Mouse (Mus musculus) testis, adult 2 months (tissue): ENCODE data around the gene Klhl20. TPM values are rescaled to one million over a fixed set of nuclear protein-coding genes. Genes with fewer than 3 reads are reported as not detected.
A peak's percentile ranks its signal among the peaks of the same experiment; 100 is the strongest.

Experiments
- H3K27ac ChIP-seq: fragments of 200-500 bp; 2 replicates; pipeline ENCODE4 v1.5.1; 2012; ENCODE audit warnings: low read depth, low read length; ENCODE audit not compliant: control insufficient read depth, insufficient read depth
- H3K27me3 ChIP-seq: fragments of 200-500 bp; 2 replicates; pipeline ENCODE4 v1.6.1; 2012; ENCODE audit warnings: mild to moderate bottlenecking, low read length, moderate library complexity; ENCODE audit not compliant: control insufficient read depth, insufficient read depth
- H3K36me3 ChIP-seq: fragments of 200-500 bp; 2 replicates; pipeline ENCODE4 v1.6.1; 2012; ENCODE audit warnings: mild to moderate bottlenecking, low read length; ENCODE audit not compliant: control insufficient read depth, insufficient read depth
- H3K4me1 ChIP-seq: fragments of 200-500 bp; 2 replicates; pipeline ENCODE4 v1.6.1; 2012; ENCODE audit warnings: low read length; ENCODE audit not compliant: control insufficient read depth, insufficient read depth
- H3K4me3 ChIP-seq: fragments of 200-500 bp; 2 replicates; pipeline ENCODE4 v1.5.1; 2012; ENCODE audit warnings: low read depth, mild to moderate bottlenecking, low read length, moderate library complexity, mixed read lengths; ENCODE audit not compliant: control insufficient read depth
- CTCF ChIP-seq: fragments of 200-500 bp; IDR thresholded peaks from 2 replicates; pipeline ENCODE4 v1.5.1; 2012; ENCODE audit warnings: low read depth, mild to moderate bottlenecking, inconsistent platforms, low read length, moderate library complexity; ENCODE audit not compliant: control insufficient read depth, insufficient read depth, insufficient replicate concordance
- POLR2A ChIP-seq: fragments of 200-500 bp; IDR thresholded peaks from 2 replicates; pipeline ENCODE4 v1.6.1; 2012; ENCODE audit warnings: low read depth, mild to moderate bottlenecking, inconsistent platforms, low read length, moderate library complexity; ENCODE audit not compliant: control insufficient read depth
- polyA plus RNA-seq: library from polyadenylated mRNA; depleted of rRNA; stranded (reverse); fragments of >200 nt; gene quantifications from 2 replicates; pipeline ENCODE4 v1.2.3, GENCODE M21; 2012; rRNA removed

The Klhl20 gene
- polyA plus RNA-seq = 4.4 and 6.1 TPM in 2 replicates

DNA sequence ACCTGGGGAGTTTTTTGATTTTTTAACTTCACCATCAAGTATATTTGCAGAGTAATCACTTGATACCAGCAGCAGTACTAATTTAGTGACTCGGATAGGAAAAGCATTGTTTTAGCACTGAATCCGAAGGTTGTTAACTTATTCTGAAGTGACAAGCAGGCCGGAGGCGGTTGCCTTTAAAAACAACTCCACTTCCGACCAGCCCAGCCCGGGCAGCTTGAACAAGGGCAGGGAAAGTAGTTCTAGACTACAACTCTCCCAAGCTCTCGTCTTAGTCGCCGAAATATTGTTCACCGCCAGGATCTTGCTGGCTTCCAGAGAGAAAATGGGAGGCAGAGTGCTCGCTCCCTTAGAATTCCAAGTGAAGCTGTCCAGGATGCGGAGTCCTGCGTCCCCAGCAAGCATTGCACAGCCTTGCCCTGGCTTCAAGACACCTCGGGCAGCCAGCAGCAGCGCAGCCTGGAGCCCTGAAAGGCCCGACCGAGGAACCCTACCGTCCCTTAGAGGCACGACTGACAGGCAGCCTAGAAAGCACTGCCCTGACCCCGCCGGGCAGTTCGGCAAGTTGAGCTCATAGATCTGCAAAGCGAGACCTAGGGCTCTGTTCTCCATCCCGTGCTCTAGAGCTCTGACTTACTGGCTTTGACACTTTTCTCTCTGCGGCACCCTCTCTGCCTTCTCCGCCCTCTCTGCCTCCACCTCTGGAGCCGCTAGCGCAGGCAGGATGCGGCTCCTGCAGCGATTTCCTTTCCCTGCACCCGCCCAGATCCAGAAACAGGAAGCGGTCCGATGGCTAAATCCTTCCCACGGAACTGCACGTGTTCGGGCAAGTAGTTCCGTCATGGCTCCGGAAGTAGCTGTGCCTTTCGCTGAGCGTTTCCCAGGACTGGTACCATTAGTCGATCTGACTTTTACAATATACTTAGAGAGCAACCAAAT is at the start of gene Klhl20:
Gene Klhl20 (minus strand): TSS at position 786 of the 939 bp plus-strand sequence.
- TF ChIP-seq POLR2A = peak; percentile 77
- no peak for TF ChIP-seq CTCF
- H3K27ac ChIP-seq = peak within 1 kb of the TSS; percentile 37; the same call in 1 of the 2 replicates
- H3K36me3 ChIP-seq = no peaks in the 10 kb centered on the region
- no peaks in the 10 kb centered on the region for H3K27me3 ChIP-seq
- no peaks in the 10 kb centered on the region for H3K4me1 ChIP-seq
- peak within 1 kb of the TSS; percentile 94 for H3K4me3 ChIP-seq

DNA sequence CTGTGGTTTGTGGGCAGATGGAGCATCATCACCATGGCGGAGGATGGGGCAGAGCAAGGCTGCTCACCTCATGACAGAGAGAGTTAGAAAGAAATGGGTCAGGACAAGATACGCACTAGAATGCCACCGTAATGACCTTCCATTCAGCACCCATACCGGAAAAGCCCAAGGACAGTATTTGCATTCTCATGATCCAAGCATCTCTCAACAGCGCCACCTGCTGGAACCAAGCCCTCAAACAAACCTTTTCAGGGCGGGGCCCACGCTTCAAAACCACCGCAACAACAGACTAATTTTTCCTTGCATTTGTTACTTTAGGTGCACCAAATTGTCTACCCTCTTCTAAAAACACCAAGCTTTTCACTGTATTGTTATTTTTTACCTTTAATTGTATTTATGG is 49.4 kb upstream of the Klhl20 start:
- no peaks in the 10 kb centered on the region for H3K36me3 ChIP-seq

DNA sequence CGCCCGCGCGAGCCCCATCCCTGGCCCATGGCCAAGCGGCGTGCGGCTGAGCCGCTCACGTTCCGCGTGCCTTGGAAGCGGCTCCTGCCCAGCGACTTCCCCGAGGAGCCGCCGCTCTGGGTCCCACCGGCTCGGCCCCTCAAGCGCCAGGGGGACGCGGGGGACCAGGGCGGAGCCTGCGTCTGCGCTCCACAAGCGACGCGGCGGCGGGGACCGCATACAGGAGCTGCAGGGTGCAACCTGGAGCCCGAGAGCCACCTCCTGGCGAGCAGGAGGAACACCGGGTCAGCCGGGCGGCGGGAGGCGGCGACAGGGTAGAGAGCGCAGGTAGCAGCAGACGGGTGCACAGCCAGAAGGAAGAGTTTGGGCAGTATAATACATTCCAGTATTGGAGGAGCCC is 39.3 kb upstream of the Klhl20 start:
- TF ChIP-seq POLR2A = no peak
- peak; percentile 50; the same call in 1 of the 2 replicates for TF ChIP-seq CTCF
- H3K27me3 ChIP-seq = no peaks in the 10 kb centered on the region
- H3K27ac ChIP-seq = no peak overlapping the region
- peak overlapping the region; percentile 70 for H3K4me3 ChIP-seq
- no peaks in the 10 kb centered on the region for H3K36me3 ChIP-seq
- no peaks in the 10 kb centered on the region for H3K4me1 ChIP-seq

More for the DNA sequence above, 49.4 kb upstream of the Klhl20 start:
- peak overlapping the region; percentile 53 for H3K4me3 ChIP-seq
- H3K4me1 ChIP-seq = peaks cover 4% of the 10 kb centered on the region
- H3K27ac ChIP-seq = no peak overlapping the region
- TF ChIP-seq CTCF (peak; percentile 70), POLR2A (no peak)
- H3K27me3 ChIP-seq = no peaks in the 10 kb centered on the region

DNA sequence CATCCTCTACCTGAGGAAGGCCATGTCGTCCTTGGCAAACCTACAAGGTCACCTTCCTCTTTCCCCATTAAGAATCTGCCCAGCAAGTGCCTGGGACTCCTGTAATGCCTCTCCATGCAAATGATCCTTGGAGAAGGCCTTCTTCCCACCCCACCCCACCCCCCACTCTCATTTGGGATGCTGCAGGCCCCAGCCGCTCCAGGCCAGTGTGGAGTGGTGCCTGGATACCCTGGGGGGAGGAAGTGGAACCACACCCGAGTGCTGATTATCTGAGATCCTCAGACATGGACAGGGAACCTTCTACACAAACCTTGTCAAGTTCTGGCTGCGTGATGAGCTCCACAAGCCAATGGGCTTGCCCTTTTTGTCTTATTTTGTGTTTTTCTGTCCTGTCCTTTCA is 29.0 kb upstream of the Klhl20 start:
- Histone ChIP-seq H3K36me3 (no peaks in the 10 kb centered on the region), H3K27ac (no peak overlapping the region), H3K4me3 (peak overlapping the region; percentile 74), H3K27me3 (no peaks in the 10 kb centered on the region), H3K4me1 (no peaks in the 10 kb centered on the region)
- TF ChIP-seq POLR2A (no peak), CTCF (no peak)

DNA sequence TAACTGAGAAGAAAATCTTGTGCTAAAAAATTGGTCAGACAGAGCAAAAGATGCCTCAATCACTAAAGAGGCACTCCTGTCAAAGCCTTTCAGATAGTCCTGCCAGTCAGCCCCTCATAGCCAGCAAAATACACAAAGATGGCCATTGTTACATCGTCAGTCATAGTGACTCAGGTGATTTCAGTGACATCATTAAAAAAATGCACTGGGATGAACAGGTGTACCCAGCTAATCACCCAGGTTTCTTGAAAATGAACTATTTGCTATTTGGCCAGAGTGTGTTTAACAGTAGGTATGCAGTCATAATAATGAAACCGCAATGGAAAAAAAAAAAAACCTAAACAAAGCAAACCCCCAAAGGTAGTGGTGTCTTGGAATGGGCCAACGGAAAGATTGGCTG is 27.9 kb upstream of the Klhl20 start, which contains the start of gene Tex50:
Gene Tex50 (minus strand): TSS at position 101 of the 400 bp plus-strand sequence.
- Histone ChIP-seq H3K4me3 (peak within 1 kb of the TSS; percentile 78), H3K27me3 (no peaks in the 10 kb centered on the region), H3K27ac (peak within 1 kb of the TSS; percentile 21; the same call in 1 of the 2 replicates), H3K4me1 (no peaks in the 10 kb centered on the region), H3K36me3 (no peaks in the 10 kb centered on the region)
- no peak for TF ChIP-seq POLR2A
- TF ChIP-seq CTCF = no peak

DNA sequence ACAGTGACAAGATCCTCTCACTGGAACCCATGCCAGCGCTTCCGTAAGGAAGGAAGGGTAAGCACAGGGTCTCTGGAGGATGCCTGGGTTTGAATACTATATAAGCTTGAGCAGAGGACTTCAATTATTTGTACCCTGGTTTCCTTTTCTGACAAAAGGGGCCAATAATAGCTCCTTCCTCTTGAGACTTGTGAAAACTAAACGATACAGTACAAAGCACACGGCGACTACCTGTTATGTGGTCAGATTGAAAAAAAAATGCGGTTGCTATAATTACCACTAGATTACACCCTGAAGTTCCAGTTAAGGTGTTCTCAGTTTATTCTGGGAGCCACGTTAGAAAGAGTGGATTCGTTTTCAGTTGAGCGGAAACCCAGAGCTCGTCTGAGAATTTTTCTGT is 25.2 kb upstream of the Klhl20 start:
- TF ChIP-seq CTCF (no peak), POLR2A (no peak)
- H3K4me1 ChIP-seq = no peaks in the 10 kb centered on the region
- no peaks in the 10 kb centered on the region for H3K27me3 ChIP-seq
- H3K4me3 ChIP-seq = no peak overlapping the region
- no peak overlapping the region for H3K27ac ChIP-seq
- no peaks in the 10 kb centered on the region for H3K36me3 ChIP-seq

DNA sequence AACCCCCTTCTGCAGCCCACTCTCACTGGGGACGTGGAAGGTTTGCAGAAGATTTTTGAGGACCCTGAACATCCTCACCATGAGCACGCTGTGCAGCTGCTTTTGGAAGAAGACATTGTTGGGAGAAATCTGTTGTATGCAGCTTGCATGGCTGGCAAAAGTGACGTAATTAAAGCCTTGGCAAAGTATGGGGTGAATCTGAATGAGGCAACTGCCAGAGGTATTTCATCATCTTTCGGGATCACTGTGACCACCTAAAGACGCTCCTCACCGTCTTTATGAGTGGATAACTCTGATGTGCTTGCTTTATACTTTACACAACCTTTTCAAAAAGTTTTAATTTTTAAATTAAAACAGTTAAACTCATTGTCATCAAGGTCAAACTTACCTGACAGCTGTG is 19.8 kb upstream of the Klhl20 start:
- Histone ChIP-seq H3K4me3 (no peak overlapping the region), H3K36me3 (no peaks in the 10 kb centered on the region), H3K27me3 (no peaks in the 10 kb centered on the region), H3K4me1 (no peaks in the 10 kb centered on the region), H3K27ac (no peak overlapping the region)
- TF ChIP-seq POLR2A = no peak
- TF ChIP-seq CTCF = no peak
